Mouse (Mus musculus): ENCODE measurements around the gene A430005L14Rik.

A430005L14Rik gene

GRCm38 (mm10) chr4:153974431-153975291 lies 17.6 kb downstream of the A430005L14Rik start, which contains the start of the genes Dffb and Cep104:
Gene Dffb (minus strand): TSS chr4:153975126.
Gene Cep104 (plus strand): TSS chr4:153975194.
- peak; percentile 97 for DNase-seq

DNA sequence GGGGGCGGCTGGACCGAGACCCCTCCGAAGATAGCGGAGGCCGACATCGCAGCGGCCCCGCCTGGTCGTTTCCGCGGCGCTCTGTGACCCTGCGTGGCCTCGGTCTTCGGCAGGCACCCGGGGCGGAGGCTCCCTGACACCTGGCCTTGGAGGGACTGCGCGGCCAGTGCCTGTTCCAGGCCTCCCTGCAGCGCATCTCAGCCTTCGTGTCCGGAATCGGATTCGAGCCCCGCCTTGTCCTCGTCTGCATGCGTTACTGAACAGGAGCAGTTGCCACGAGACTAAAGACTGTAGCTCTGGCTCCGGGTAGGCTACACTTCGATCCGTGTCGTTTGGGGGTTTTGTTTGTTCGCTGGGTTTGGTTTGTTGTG lies 18.2 kb downstream of the A430005L14Rik start:
- no peak for DNase-seq

DNA sequence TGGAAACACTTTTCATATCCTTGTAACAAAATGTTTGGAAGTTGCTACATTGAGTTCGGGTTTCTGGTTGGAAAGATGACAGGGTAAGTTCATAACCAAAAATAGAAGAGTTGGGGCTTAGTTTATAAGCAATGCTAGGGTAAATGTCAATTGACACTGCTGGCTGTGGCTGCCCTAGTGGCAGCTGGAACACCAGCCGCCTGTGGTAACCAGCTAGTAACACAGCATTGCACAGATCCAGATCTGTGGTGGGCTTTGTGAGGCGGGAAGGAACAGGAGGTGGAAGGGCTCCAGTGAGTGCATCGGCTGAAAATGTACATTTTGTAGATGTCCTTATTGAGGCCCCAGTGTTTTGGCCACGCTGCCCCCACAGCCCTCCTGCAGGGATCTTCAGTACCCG lies 18.7 kb downstream of the A430005L14Rik start:
- DNase-seq, result peak; percentile 17

GRCm38 (mm10) chr4:153979243-153979642 lies 22.2 kb downstream of the A430005L14Rik start:
- no peak for DNase-seq

DNA sequence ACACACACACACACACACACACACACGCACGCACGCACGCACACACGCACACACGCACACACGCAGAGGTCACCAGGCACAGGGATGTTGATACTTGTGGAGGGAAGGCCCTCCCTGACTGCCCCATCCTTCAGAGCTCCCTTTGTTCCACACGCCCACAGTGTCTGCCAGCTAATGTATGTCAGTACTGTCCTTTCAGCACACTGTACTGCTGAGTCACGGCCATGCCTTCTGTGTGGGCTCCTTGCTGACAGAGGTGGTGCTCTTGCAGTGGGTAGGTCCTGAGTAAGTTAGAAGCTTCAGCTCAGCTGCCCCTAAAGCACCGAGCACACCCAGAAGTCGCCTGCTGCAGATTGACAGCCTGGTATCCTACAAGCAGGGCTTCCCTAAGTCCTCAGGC lies 23.4 kb downstream of the A430005L14Rik start:
- DNase-seq, result no peak

- no peak for DNase-seq
Measured at GRCm38 (mm10) chr4:153992715-153993114, 35.7 kb downstream of the A430005L14Rik start.

- no peak for DNase-seq
Measured at GRCm38 (mm10) chr4:153993505-153993904, 36.5 kb downstream of the A430005L14Rik start.

DNA sequence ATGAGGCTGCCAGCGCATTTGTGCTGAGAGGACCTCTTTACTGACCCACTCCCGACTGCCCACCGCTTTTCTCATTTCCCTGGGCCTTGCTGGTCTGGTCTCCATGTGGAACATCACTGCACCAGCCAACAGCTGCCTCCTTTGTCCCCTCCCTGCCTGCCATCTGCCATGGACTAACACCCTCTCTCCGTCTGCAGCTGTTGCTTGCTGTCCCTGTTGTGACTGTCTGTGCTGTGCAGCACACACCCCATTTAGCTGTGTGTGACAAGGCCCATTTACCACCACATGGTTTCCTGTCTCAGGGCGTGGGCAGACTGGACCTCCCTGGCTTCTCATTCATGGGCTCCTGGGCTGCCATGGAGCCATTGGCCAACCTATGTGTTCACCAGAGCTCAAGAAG lies 48.5 kb downstream of the A430005L14Rik start:
- DNase-seq, result no peak

- no peak for DNase-seq
Measured at GRCm38 (mm10) chr4:154006264-154006663, 49.2 kb downstream of the A430005L14Rik start.

DNA sequence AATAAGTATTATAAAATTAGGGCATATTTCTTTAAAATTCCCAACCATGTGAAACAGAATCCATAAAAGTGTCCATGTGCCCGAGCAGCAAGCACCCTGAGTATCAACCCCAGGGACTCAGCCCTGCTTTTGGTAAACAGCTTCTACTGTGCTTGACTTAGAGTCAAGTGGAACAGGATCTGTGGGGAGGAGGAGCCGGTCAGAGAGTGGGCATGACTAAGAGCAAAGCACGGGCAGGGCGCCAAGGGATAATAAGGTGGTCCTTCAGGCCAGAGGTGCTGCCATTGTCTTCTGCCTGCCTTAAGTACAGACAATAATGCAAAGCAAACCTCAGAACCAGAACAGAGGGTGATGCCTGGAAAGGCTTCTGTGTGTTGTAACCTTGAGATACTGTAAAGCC lies 50.7 kb downstream of the A430005L14Rik start:
- no peak for DNase-seq

DNA sequence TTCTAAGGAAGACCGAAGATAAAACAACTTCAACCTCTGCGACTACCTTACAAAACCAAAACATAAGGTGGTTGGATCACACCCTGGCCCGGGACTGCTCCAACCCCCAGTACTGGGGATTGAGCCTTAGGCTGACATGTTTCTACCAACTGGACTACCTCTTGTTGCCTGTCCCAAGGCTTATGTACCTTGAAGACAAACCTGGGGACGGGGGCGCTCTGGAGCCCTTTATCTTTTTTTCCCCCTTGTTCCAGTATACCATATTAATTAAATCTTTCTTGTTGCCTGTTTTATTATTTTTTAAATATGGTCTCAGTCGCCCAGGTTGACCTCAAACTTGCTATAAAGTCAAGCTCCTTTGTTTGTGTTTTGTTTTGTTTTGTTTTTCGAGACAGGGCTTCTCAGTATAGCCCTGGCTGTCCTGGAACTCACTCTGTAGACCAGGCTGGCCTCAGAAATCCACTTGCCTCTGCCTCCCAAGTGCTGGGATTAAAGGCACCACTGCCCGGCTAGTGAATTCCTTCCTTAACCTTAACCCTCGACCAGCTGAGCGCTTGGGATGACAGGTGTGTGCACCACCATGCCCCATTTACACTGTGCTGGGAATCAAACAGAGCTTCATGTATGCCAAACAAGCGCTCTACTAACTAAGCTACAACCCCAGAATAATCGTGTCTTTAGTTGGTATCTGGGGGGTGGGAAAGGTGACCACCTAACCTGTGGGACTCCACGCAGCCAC lies 54.0 kb downstream of the A430005L14Rik start:
- DNase-seq, result no peak

Measured in embryo, embryonic 11 days (tissue).